Mouse (Mus musculus): ENCODE measurements at regions not wholly inside any gene's neighbourhood (a gene's known extent, or its start where the extent isn't known, plus 50 kb on each side); places are given as distances from the start of the nearest gene placed in this dataset.

GRCm38 (mm10) chr7:36644252-36644651 is 53.7 kb upstream of the Tshz3 start:
- ATAC-seq (ENCODE audit: extremely low read depth, insufficient number of reproducible peaks, low FRiP score, poor library complexity, severe bottlenecking) (no peak), DNase-seq (ENCODE audit: low spot score) (no peak)
- no peaks in the 10 kb centered on the region for H3K4me1 ChIP-seq (ENCODE audit: insufficient read depth, low read depth, low read length)
- no peak for TF ChIP-seq CTCF (IDR thresholded peaks at IDR 0.05; ENCODE audit: low read depth, low read length)
- no peak for TF ChIP-seq TAL1 (conservative IDR thresholded peaks at IDR 0.05; ENCODE audit: low read depth, low read length)
- no peak for TF ChIP-seq GATA2 (IDR thresholded peaks at IDR 0.05; ENCODE audit: borderline replicate concordance, low read depth, low read length)
- TF ChIP-seq GATA1 (IDR thresholded peaks at IDR 0.05; ENCODE audit: borderline replicate concordance, low read length), result no peak
- no peaks in the 10 kb centered on the region for H3K36me3 ChIP-seq (replicated peaks)
- H3K4me3 ChIP-seq (ENCODE audit: low read depth, low read length), result no peak overlapping the region
- H3K27me3 ChIP-seq (ENCODE audit: insufficient read depth, low read length), result no peaks in the 10 kb centered on the region
- H3K9me3 ChIP-seq (replicated peaks), result peaks cover 22% of the 10 kb centered on the region

All from G1E (cell line).